Mouse (Mus musculus): ENCODE data around the gene Prpf18. TPM values are rescaled to one million over a fixed set of nuclear protein-coding genes. Genes with fewer than 3 reads are reported as not detected.

Gene Prpf18
- polyA plus RNA-seq, 1 experiment = 9.2 TPM

GRCm38 (mm10) chr2:4591647-4592046 is 60.3 kb downstream of the Prpf18 start:
- peaks cover 99% of the 10 kb centered on the region for H3K36me3 ChIP-seq (ENCODE audit: control insufficient read depth, insufficient read depth)
- H3K4me3 ChIP-seq (ENCODE audit: insufficient read depth, poor library complexity, severe bottlenecking) = no peak overlapping the region
- H3K79me3 ChIP-seq (ENCODE audit: low read depth) = peaks cover 5% of the 10 kb centered on the region
- no peaks in the 10 kb centered on the region for H3K27me3 ChIP-seq (ENCODE audit: control insufficient read depth, insufficient read depth, insufficient read length)
- TF ChIP-seq MYOG (IDR thresholded peaks at IDR 0.05; ENCODE audit: control insufficient read depth, extremely low read depth, insufficient read length) (no peak), FOSL1 (IDR thresholded peaks at IDR 0.05; ENCODE audit: insufficient read depth, low read length, poor library complexity, severe bottlenecking) (no peak), CTCF (IDR thresholded peaks at IDR 0.05; ENCODE audit: control insufficient read depth, insufficient read depth, insufficient read length) (no peak), CEBPB (IDR thresholded peaks at IDR 0.05; ENCODE audit: low read depth) (no peak), MAX (IDR thresholded peaks at IDR 0.05) (no peak), MYOD1 (IDR thresholded peaks at IDR 0.05; ENCODE audit: control insufficient read depth, insufficient read length, low read depth) (no peak), USF1 (IDR thresholded peaks at IDR 0.05; ENCODE audit: low read depth) (no peak)
- H3ac ChIP-seq (ENCODE audit: control insufficient read depth, insufficient read length, low read depth) = no peak overlapping the region
- peaks cover 8% of the 10 kb centered on the region for H3K79me2 ChIP-seq (ENCODE audit: control insufficient read depth, insufficient read depth)

GRCm38 (mm10) chr2:4587685-4588409 is 64.1 kb downstream of the Prpf18 start:
- H3K4me3 ChIP-seq (ENCODE audit: insufficient read depth, poor library complexity, severe bottlenecking) = no peak overlapping the region
- no peaks in the 10 kb centered on the region for H3K27me3 ChIP-seq (ENCODE audit: control insufficient read depth, insufficient read depth, insufficient read length)
- peaks cover 20% of the 10 kb centered on the region for H3K79me2 ChIP-seq (ENCODE audit: control insufficient read depth, insufficient read depth)
- no peak for TF ChIP-seq FOSL1 (IDR thresholded peaks at IDR 0.05; ENCODE audit: insufficient read depth, low read length, poor library complexity, severe bottlenecking)
- no peak for TF ChIP-seq CTCF (IDR thresholded peaks at IDR 0.05; ENCODE audit: control insufficient read depth, insufficient read depth, insufficient read length)
- TF ChIP-seq CEBPB (IDR thresholded peaks at IDR 0.05; ENCODE audit: low read depth) = no peak
- no peak for TF ChIP-seq MYOD1 (IDR thresholded peaks at IDR 0.05; ENCODE audit: control insufficient read depth, insufficient read length, low read depth)
- no peak for TF ChIP-seq MYOG (IDR thresholded peaks at IDR 0.05; ENCODE audit: control insufficient read depth, extremely low read depth, insufficient read length)
- no peak for TF ChIP-seq USF1 (IDR thresholded peaks at IDR 0.05; ENCODE audit: low read depth)
- TF ChIP-seq MAX (IDR thresholded peaks at IDR 0.05) = no peak
- no peak overlapping the region for H3ac ChIP-seq (ENCODE audit: control insufficient read depth, insufficient read length, low read depth)
- peaks cover 98% of the 10 kb centered on the region for H3K36me3 ChIP-seq (ENCODE audit: control insufficient read depth, insufficient read depth)
- H3K79me3 ChIP-seq (ENCODE audit: low read depth) = peaks cover 15% of the 10 kb centered on the region

- no peaks in the 10 kb centered on the region for H3K27me3 ChIP-seq (ENCODE audit: control insufficient read depth, insufficient read depth, insufficient read length)
- peaks cover 36% of the 10 kb centered on the region for H3K79me2 ChIP-seq (ENCODE audit: control insufficient read depth, insufficient read depth)
- TF ChIP-seq FOSL1 (IDR thresholded peaks at IDR 0.05; ENCODE audit: insufficient read depth, low read length, poor library complexity, severe bottlenecking) (no peak), MAX (IDR thresholded peaks at IDR 0.05) (no peak), MYOG (IDR thresholded peaks at IDR 0.05; ENCODE audit: control insufficient read depth, extremely low read depth, insufficient read length) (no peak), CTCF (IDR thresholded peaks at IDR 0.05; ENCODE audit: control insufficient read depth, insufficient read depth, insufficient read length) (no peak), MYOD1 (IDR thresholded peaks at IDR 0.05; ENCODE audit: control insufficient read depth, insufficient read length, low read depth) (no peak), USF1 (IDR thresholded peaks at IDR 0.05; ENCODE audit: low read depth) (no peak), CEBPB (IDR thresholded peaks at IDR 0.05; ENCODE audit: low read depth) (no peak)
- H3K36me3 ChIP-seq (ENCODE audit: control insufficient read depth, insufficient read depth) = peaks cover 98% of the 10 kb centered on the region
- H3K79me3 ChIP-seq (ENCODE audit: low read depth) = peaks cover 25% of the 10 kb centered on the region
- H3ac ChIP-seq (ENCODE audit: control insufficient read depth, insufficient read length, low read depth) = no peak overlapping the region
- no peak overlapping the region for H3K4me3 ChIP-seq (ENCODE audit: insufficient read depth, poor library complexity, severe bottlenecking)
Observed at GRCm38 (mm10) chr2:4586245-4586644, 65.7 kb downstream of the Prpf18 start.

- Histone ChIP-seq H3K4me3 (ENCODE audit: insufficient read depth, poor library complexity, severe bottlenecking) (no peak overlapping the region), H3ac (ENCODE audit: control insufficient read depth, insufficient read length, low read depth) (no peak overlapping the region), H3K27me3 (ENCODE audit: control insufficient read depth, insufficient read depth, insufficient read length) (no peaks in the 10 kb centered on the region), H3K79me3 (ENCODE audit: low read depth) (peaks cover 34% of the 10 kb centered on the region), H3K79me2 (ENCODE audit: control insufficient read depth, insufficient read depth) (peaks cover 56% of the 10 kb centered on the region), H3K36me3 (ENCODE audit: control insufficient read depth, insufficient read depth) (peaks cover 98% of the 10 kb centered on the region)
- no peak for TF ChIP-seq FOSL1 (IDR thresholded peaks at IDR 0.05; ENCODE audit: insufficient read depth, low read length, poor library complexity, severe bottlenecking)
- TF ChIP-seq MYOG (IDR thresholded peaks at IDR 0.05; ENCODE audit: control insufficient read depth, extremely low read depth, insufficient read length) = no peak
- TF ChIP-seq MYOD1 (IDR thresholded peaks at IDR 0.05; ENCODE audit: control insufficient read depth, insufficient read length, low read depth) = no peak
- no peak for TF ChIP-seq USF1 (IDR thresholded peaks at IDR 0.05; ENCODE audit: low read depth)
- TF ChIP-seq CEBPB (IDR thresholded peaks at IDR 0.05; ENCODE audit: low read depth) = no peak
Observed at GRCm38 (mm10) chr2:4584252-4584651, 67.7 kb downstream of the Prpf18 start.

- H3K36me3 ChIP-seq (ENCODE audit: control insufficient read depth, insufficient read depth) = peaks cover 97% of the 10 kb centered on the region
- TF ChIP-seq MYOD1 (IDR thresholded peaks at IDR 0.05; ENCODE audit: control insufficient read depth, insufficient read length, low read depth) = no peak
- no peak for TF ChIP-seq MAX (IDR thresholded peaks at IDR 0.05)
- TF ChIP-seq CEBPB (IDR thresholded peaks at IDR 0.05; ENCODE audit: low read depth) = no peak
- TF ChIP-seq MYOG (IDR thresholded peaks at IDR 0.05; ENCODE audit: control insufficient read depth, extremely low read depth, insufficient read length) = no peak
- TF ChIP-seq CTCF (IDR thresholded peaks at IDR 0.05; ENCODE audit: control insufficient read depth, insufficient read depth, insufficient read length) = no peak
- no peak for TF ChIP-seq FOSL1 (IDR thresholded peaks at IDR 0.05; ENCODE audit: insufficient read depth, low read length, poor library complexity, severe bottlenecking)
- TF ChIP-seq USF1 (IDR thresholded peaks at IDR 0.05; ENCODE audit: low read depth) = no peak
- peaks cover 32% of the 10 kb centered on the region for H3K79me3 ChIP-seq (ENCODE audit: low read depth)
- H3K79me2 ChIP-seq (ENCODE audit: control insufficient read depth, insufficient read depth) = peaks cover 68% of the 10 kb centered on the region
- H3K27me3 ChIP-seq (ENCODE audit: control insufficient read depth, insufficient read depth, insufficient read length) = no peaks in the 10 kb centered on the region
- H3ac ChIP-seq (ENCODE audit: control insufficient read depth, insufficient read length, low read depth) = no peak overlapping the region
- H3K4me3 ChIP-seq (ENCODE audit: insufficient read depth, poor library complexity, severe bottlenecking) = no peak overlapping the region
Observed at GRCm38 (mm10) chr2:4582930-4583329, 69.0 kb downstream of the Prpf18 start.
